Mouse (Mus musculus) CH12.LX (cell line): ENCODE results near the gene Nos2. TPM values are rescaled to one million over a fixed set of nuclear protein-coding genes. Genes with fewer than 3 reads are reported as not detected.

Experiments used
- DNase-seq: peaks from one replicate; pipeline ENCODE4 v3.0.0-alpha.2; 2013; ENCODE audit errors: extremely low read depth
- H3K27ac ChIP-seq: 2 replicates; pipeline ENCODE4 v1.5.1; 2012; ENCODE audit warnings: low read depth, mild to moderate bottlenecking, control low read depth, moderate library complexity; ENCODE audit not compliant: insufficient read depth
- H3K27me3 ChIP-seq: replicated peaks from 2 replicates; pipeline ENCODE3; 2012; ENCODE audit warnings: inconsistent platforms
- H3K36me3 ChIP-seq, 2 experiments: replicated peaks in 1 of 2; 2 replicates each; pipeline versions ENCODE3 to v1.6.1; 2012; ENCODE audit warnings: inconsistent platforms in 1 of 2, low read length in 1 of 2, mild to moderate bottlenecking in 1 of 2, mixed read lengths in 1 of 2, moderate library complexity in 1 of 2; ENCODE audit not compliant: control insufficient read depth in 1 of 2, insufficient read depth in 1 of 2
- H3K4me1 ChIP-seq, 2 experiments: 2 replicates each; pipeline ENCODE4 v1.6.1; 2012; ENCODE audit warnings: inconsistent platforms in 1 of 2, moderate library complexity in 1 of 2; ENCODE audit not compliant: insufficient read depth in 2 of 2, control insufficient read depth in 1 of 2
- H3K4me2 ChIP-seq: 2 replicates; pipeline ENCODE4 v1.6.1; 2012; ENCODE audit warnings: low read depth, mild to moderate bottlenecking, control low read depth; ENCODE audit not compliant: poor library complexity, insufficient read depth, severe bottlenecking
- H3K4me3 ChIP-seq, 3 experiments: fragments of 150-350 bp in 1 of 3; sonication (generic) in 1 of 3; replicated peaks in 1 of 3; 2 replicates each; pipeline versions ENCODE3 to v1.5.1; 2011 to 2012; ENCODE audit warnings: low read depth in 2 of 3, low read length in 2 of 3, mild to moderate bottlenecking in 2 of 3, moderate library complexity in 2 of 3, control low read depth in 1 of 3, improper control_type of control experiment in 1 of 3, inconsistent platforms in 1 of 3, mixed read lengths in 1 of 3; ENCODE audit not compliant: poor library complexity in 1 of 3
- H3K79me2 ChIP-seq: replicated peaks from 2 replicates; pipeline ENCODE4 v1.6.1; 2012; ENCODE audit warnings: mild to moderate bottlenecking, moderate library complexity; ENCODE audit not compliant: control insufficient read depth, poor library complexity, insufficient read depth, severe bottlenecking; ENCODE audit errors: extremely low read depth
- H3K9ac ChIP-seq: 2 replicates; pipeline ENCODE4 v1.6.1; 2012; ENCODE audit warnings: low read depth, mild to moderate bottlenecking, control low read depth, moderate library complexity; ENCODE audit not compliant: insufficient read depth
- H3K9me3 ChIP-seq: replicated peaks from 2 replicates; pipeline ENCODE3; 2012; ENCODE audit warnings: low read length, inconsistent platforms, mixed read lengths
- EP300 ChIP-seq: IDR thresholded peaks from 2 replicates; pipeline ENCODE4 v1.6.1; 2011; ENCODE audit warnings: low read length, improper control_type of control experiment
- GABPA ChIP-seq: IDR thresholded peaks from 2 replicates; pipeline ENCODE4 v1.6.1; 2012; ENCODE audit warnings: low read depth, low read length, improper control_type of control experiment, inconsistent platforms; ENCODE audit not compliant: insufficient replicate concordance
- HCFC1 ChIP-seq: IDR thresholded peaks from 2 replicates; pipeline ENCODE4 v1.6.1; 2012; ENCODE audit warnings: low read depth, mild to moderate bottlenecking, inconsistent platforms, low read length, improper control_type of control experiment
- JUN ChIP-seq: IDR thresholded peaks from 2 replicates; pipeline ENCODE4 v1.6.1; 2011; ENCODE audit warnings: low read depth, mild to moderate bottlenecking, low read length, improper control_type of control experiment, moderate library complexity; ENCODE audit not compliant: insufficient read depth
- JUND ChIP-seq: conservative IDR thresholded peaks from 2 replicates; pipeline ENCODE4 v1.6.1; 2011; ENCODE audit warnings: low read depth, low read length, improper control_type of control experiment
- KAT2A ChIP-seq: IDR thresholded peaks from 2 replicates; pipeline ENCODE4 v1.6.1; 2012; ENCODE audit warnings: low read length, improper control_type of control experiment, inconsistent platforms; ENCODE audit not compliant: insufficient replicate concordance
- MAX ChIP-seq: IDR thresholded peaks from 2 replicates; pipeline ENCODE4 v1.6.1; 2011; ENCODE audit warnings: low read length, improper control_type of control experiment
- NRF1 ChIP-seq: IDR thresholded peaks from 2 replicates; pipeline ENCODE4 v1.6.1; 2014; ENCODE audit warnings: low read depth, mild to moderate bottlenecking, inconsistent platforms, low read length, improper control_type of control experiment, moderate library complexity
- SIN3A ChIP-seq: IDR thresholded peaks from 2 replicates; pipeline ENCODE4 v1.6.1; 2012; ENCODE audit warnings: low read length, improper control_type of control experiment, inconsistent platforms
- TBP ChIP-seq: conservative IDR thresholded peaks from 2 replicates; pipeline ENCODE4 v1.6.1; 2011; ENCODE audit warnings: low read depth, low read length, improper control_type of control experiment
- UBTF ChIP-seq: IDR thresholded peaks from 2 replicates; pipeline ENCODE4 v1.6.1; 2012; ENCODE audit warnings: low read depth, mild to moderate bottlenecking, inconsistent platforms, low read length, improper control_type of control experiment, moderate library complexity
- USF1 ChIP-seq: IDR thresholded peaks from 2 replicates; pipeline ENCODE4 v1.6.1; 2014; ENCODE audit warnings: low read depth, mild to moderate bottlenecking, inconsistent platforms, low read length, improper control_type of control experiment
- USF2 ChIP-seq: conservative IDR thresholded peaks from 2 replicates; pipeline ENCODE4 v1.6.1; 2011; ENCODE audit warnings: low read depth, low read length, improper control_type of control experiment
- ZKSCAN1 ChIP-seq: IDR thresholded peaks from 2 replicates; pipeline ENCODE4 v1.6.1; 2012; ENCODE audit warnings: low read depth, inconsistent platforms, low read length, improper control_type of control experiment, borderline replicate concordance
- ZMIZ1 ChIP-seq: IDR thresholded peaks from 2 replicates; pipeline ENCODE4 v1.6.1; 2012; ENCODE audit warnings: low read depth, mild to moderate bottlenecking, inconsistent platforms, low read length, improper control_type of control experiment
- ZNF384 ChIP-seq: IDR thresholded peaks from 2 replicates; pipeline ENCODE4 v1.6.1; 2012; ENCODE audit warnings: low read depth, low read length, improper control_type of control experiment, inconsistent platforms
- dilution Hi-C: fragments of 300-500 bp; cut with MboI; formaldehyde crosslinking; loops from 2 replicates; pipeline ENCODE4 v1.14.3; 2020; ENCODE audit warnings: low sequenced_read_pairs; ENCODE audit not compliant: extremely low pct_unique_long_range_greater_than_20kb, extremely low pct_ligation_motif_present
- in situ Hi-C: fragments of 300-500 bp; cut with MboI; formaldehyde crosslinking; loops from 3 replicates; pipeline ENCODE4 v1.14.3; 2019; ENCODE audit warnings: low sequenced_read_pairs, low pct_ligation_motif_present, low pct_unique_long_range_greater_than_20kb, mixed read lengths
- polyA plus RNA-seq: library from polyadenylated mRNA; unstranded; fragments of >175 nt; gene quantifications from 2 replicates; pipeline ENCODE4 v1.2.1, GENCODE M21; 2012; ENCODE audit warnings: low read depth; ENCODE audit not compliant: insufficient read length
- total RNA-seq, 2 experiments: library from RNA; depleted of rRNA; stranded (reverse); fragments of 300-350 nt in 1 of 2; fragments of >200 nt in 1 of 2; gene quantifications; 2 replicates each; pipeline ENCODE4 v1.2.3; 2012 to 2014

The Nos2 gene
- total and polyA plus RNA-seq, 3 experiments: 1.6 to 3.4 (median 1.8) TPM

DNA sequence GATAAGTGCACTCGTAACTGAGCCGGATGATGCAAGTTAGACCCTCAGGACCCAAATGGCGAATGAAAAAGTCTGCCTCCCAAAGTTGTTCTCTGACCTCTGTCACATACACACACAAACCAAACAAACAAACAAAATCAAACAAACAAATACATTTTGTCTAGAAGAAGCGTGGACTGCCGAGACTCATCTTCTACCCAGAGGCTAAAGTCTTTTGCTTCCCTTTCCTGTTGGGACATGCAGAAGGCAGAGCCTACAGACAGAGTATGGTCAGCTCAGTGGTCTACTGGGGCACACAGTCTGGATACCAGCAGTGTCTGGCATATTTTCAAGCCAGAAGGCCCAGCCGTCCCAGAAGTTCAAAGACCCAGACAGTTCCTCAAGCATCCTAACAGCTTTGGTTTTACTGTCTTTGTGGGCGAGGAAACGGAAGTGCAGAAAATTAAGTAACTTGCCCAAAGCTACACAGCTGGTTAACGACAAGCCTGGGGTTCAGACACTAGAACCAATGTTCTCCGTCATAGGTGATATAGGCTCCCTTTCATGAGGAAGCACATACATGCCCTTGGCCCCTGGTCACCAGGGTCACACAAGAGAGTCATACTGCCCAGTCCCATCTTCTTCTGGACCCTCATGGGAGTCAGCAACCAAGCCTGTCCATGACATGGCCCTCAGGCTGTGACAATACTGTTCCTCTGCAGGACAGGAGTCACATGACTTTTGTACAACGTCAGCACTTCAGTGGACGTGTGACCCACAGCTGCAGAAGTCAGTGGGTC, 62.1 kb downstream of the Nos2 start:
- dilution Hi-C loops (no loop called here), in situ Hi-C loops (no loop called here)
- Histone ChIP-seq H3K9ac (no peak overlapping the region), H3K79me2 (no peaks in the 10 kb centered on the region), H3K27ac (no peak overlapping the region), H3K36me3 (peaks cover 0 to 72% of the 10 kb centered on the region in 2 experiments), H3K4me2 (no peak overlapping the region), H3K9me3 (no peaks in the 10 kb centered on the region), H3K4me1 (peaks cover 8 to 27% of the 10 kb centered on the region in 2 experiments), H3K4me3 (no peak overlapping the region), H3K27me3 (no peaks in the 10 kb centered on the region)
- DNase-seq: no peak
- TF ChIP-seq GABPA (no peak), USF1 (peak; percentile 12; the same call in 1 of the 2 replicates), EP300 (no peak), MAX (no peak), KAT2A (no peak), HCFC1 (no peak), JUN (no peak)

GRCm38 (mm10) chr11:78983539-78983938, 63.0 kb downstream of the Nos2 start:
- H3K4me1 ChIP-seq: peaks cover 8 to 27% of the 10 kb centered on the region in 2 experiments
- H3K27me3 ChIP-seq: no peaks in the 10 kb centered on the region
- dilution Hi-C loops: no loop called here
- H3K4me3 ChIP-seq: no peak overlapping the region
- TF ChIP-seq ZMIZ1: no peak
- no peak for TF ChIP-seq JUND
- TF ChIP-seq SIN3A: no peak
- no peak for TF ChIP-seq USF2
- TF ChIP-seq MAX: no peak
- no peak for TF ChIP-seq ZNF384
- TF ChIP-seq TBP: no peak
- TF ChIP-seq NRF1: no peak
- TF ChIP-seq ZKSCAN1: no peak
- TF ChIP-seq UBTF: no peak
- TF ChIP-seq, all 38 proteins: peak for 0
- Histone ChIP-seq H3K9me3 (no peaks in the 10 kb centered on the region), H3K27ac (no peak overlapping the region), H3K79me2 (no peaks in the 10 kb centered on the region), H3K36me3 (peaks cover 0 to 66% of the 10 kb centered on the region in 2 experiments), H3K9ac (no peak overlapping the region), H3K4me2 (no peak overlapping the region)
- in situ Hi-C loops: no loop called here
- DNase-seq: no peak
